Mouse (Mus musculus) midbrain, embryonic 14.5 days (tissue): ENCODE results near the gene Anks6. TPM values are rescaled to one million over a fixed set of nuclear protein-coding genes. Genes with fewer than 3 reads are reported as not detected.

Experiments
- ATAC-seq: fragments of 200-750 bp; cut with Nextera tagmentation; 2 replicates; pipeline ENCODE4 v1.8.0; 2017; ENCODE audit warnings: moderate number of reproducible peaks, moderate library complexity; ENCODE audit not compliant: low FRiP score, low TSS enrichment
- DNase-seq: peaks from one replicate; pipeline ENCODE4 v3.0.0-alpha.2; 2015
- H3K27ac ChIP-seq: fragments of 300-500 bp; sonication (generic); replicated peaks from 2 replicates; pipeline ENCODE4 v1.5.1; 2014; ENCODE audit warnings: mild to moderate bottlenecking, low read depth, low read length, moderate library complexity
- H3K27me3 ChIP-seq: fragments of 300-500 bp; sonication (generic); 2 replicates; pipeline ENCODE4 v1.6.1; 2014; ENCODE audit warnings: low read length, control low read depth, mixed read lengths; ENCODE audit not compliant: control insufficient read depth, insufficient read depth
- H3K36me3 ChIP-seq: fragments of 300-500 bp; sonication (generic); 2 replicates; pipeline ENCODE4 v1.6.1; 2014; ENCODE audit warnings: low read length, control low read depth; ENCODE audit not compliant: control insufficient read depth, insufficient read depth
- H3K4me1 ChIP-seq: fragments of 300-500 bp; sonication (generic); 2 replicates; pipeline ENCODE4 v1.6.1; 2014; ENCODE audit warnings: mild to moderate bottlenecking, antibody characterized with exemption, low read length, control low read depth; ENCODE audit not compliant: control insufficient read depth, insufficient read depth
- H3K4me2 ChIP-seq: fragments of 300-500 bp; sonication (generic); 2 replicates; pipeline ENCODE4 v1.6.1; 2014; ENCODE audit warnings: mild to moderate bottlenecking, low read length, moderate library complexity
- H3K4me3 ChIP-seq: fragments of 300-500 bp; sonication (generic); replicated peaks from 2 replicates; pipeline ENCODE4 v1.5.1; 2014; ENCODE audit warnings: low read depth, low read length
- H3K9ac ChIP-seq: fragments of 300-500 bp; sonication (generic); replicated peaks from 2 replicates; pipeline ENCODE4 v1.6.1; 2014; ENCODE audit warnings: mild to moderate bottlenecking, low read length, moderate library complexity
- H3K9me3 ChIP-seq: fragments of 300-500 bp; sonication (generic); 2 replicates; pipeline ENCODE4 v1.6.1; 2016; ENCODE audit warnings: low read length, control low read depth, mixed read lengths; ENCODE audit not compliant: control insufficient read depth
- WGBS: fragments of 180-500 bp; shearing (Covaris S2); extraction: QIAGEN DNeasy Blood & Tissue Kit; methylation state at CpG from one replicate; pipeline ENCODE4 v1.1.7; 2014; 5-methylcytosine and 5-hydroxymethylcytosine counted together
- polyA plus RNA-seq: library from polyadenylated mRNA; unstranded; fragments of >200 nt; fragmentation: Nextera tagmentation; extraction: Ambion mirVana; gene quantifications from 2 replicates; pipeline ENCODE4 v1.2.1, GENCODE M21; 2014

Anks6 gene
- polyA plus RNA-seq = 5.3 and 6.0 TPM in 2 replicates

DNA sequence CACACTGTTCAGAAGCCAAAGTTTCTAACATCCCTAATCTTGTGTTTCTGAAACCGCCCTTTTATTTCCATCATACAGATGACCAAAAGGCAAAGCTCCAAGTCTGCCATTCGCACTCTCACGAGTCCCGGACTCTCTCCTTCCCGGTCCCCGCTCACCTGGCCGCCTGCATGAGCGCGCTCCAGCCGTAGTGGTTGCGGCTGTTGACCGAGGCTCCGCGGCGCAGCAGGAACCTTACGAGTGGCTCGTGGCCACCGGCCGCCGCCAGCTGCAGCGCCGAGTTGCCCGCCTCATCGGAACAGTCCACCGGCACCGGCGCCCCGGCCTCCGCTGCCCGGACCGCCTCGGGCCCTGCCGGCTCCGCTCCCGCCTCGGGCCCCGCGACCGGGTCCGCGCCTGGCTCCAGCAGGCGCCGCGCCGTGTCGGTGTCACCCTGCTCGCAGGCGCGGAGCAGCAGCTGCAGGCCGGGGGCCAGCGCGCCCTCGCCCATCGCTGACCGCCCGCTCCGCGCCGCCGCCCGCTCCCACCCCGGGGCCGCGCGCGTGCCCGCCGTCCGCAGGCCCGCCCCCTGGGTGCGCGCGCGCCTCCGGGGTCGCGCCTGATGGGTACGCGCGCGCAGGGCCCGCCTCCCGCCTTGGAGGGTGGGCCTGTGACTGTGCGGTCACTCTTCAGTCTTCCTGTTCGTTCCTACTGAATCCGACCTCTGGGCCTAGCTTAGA, at the start of gene Anks6:
Gene Anks6, minus strand, starts transcription at position 637 of the 719 bp plus-strand sequence.
- Histone ChIP-seq H3K4me3 (peak within 1 kb of the TSS; percentile 68), H3K4me1 (0 out of 2 replicates have a peak, but pooled peaks cover 5% of the 10 kb centered on the region), H3K36me3 (no peaks in the 10 kb centered on the region), H3K4me2 (peak within 1 kb of the TSS; percentile 71), H3K9me3 (no peaks in the 10 kb centered on the region), H3K27ac (peak within 1 kb of the TSS; percentile 82), H3K27me3 (no peaks in the 10 kb centered on the region), H3K9ac (peak within 1 kb of the TSS; percentile 82)
- DNase-seq = peak; percentile 93
- ATAC-seq = peak; percentile 90
- under 1% methylated on average over 85 of the region's 86 CpGs for WGBS

DNA sequence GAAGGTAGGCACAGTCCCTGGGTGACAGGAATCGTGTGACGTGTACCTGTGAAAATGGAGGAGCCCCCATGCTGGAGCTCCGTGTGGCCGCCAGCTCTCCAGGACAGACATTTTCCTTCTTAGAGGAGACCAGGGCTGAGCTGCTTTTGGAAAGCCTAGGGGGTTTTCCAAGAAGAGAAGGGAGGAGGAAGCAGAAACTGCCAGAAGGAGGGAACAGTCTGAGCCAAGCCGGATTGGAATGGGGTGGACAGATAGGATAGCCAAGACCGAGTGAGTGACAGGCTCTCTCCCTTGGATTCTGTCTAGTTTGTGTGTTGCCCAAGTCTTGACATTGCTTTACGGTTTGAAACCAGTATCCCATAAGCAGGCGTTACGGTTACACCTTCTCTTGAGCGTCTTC, 46.3 kb upstream of the Anks6 start:
- WGBS = 96% methylated on average over 10 of the region's 10 CpGs
- H3K27ac ChIP-seq = no peak overlapping the region
- no peak overlapping the region for H3K4me2 ChIP-seq
- H3K27me3 ChIP-seq = no peaks in the 10 kb centered on the region
- DNase-seq (no peak), ATAC-seq (no peak)
- no peak overlapping the region for H3K9ac ChIP-seq
- H3K4me1 ChIP-seq = no peaks in the 10 kb centered on the region
- H3K9me3 ChIP-seq = no peaks in the 10 kb centered on the region
- H3K36me3 ChIP-seq = no peaks in the 10 kb centered on the region
- H3K4me3 ChIP-seq = no peak overlapping the region

DNA sequence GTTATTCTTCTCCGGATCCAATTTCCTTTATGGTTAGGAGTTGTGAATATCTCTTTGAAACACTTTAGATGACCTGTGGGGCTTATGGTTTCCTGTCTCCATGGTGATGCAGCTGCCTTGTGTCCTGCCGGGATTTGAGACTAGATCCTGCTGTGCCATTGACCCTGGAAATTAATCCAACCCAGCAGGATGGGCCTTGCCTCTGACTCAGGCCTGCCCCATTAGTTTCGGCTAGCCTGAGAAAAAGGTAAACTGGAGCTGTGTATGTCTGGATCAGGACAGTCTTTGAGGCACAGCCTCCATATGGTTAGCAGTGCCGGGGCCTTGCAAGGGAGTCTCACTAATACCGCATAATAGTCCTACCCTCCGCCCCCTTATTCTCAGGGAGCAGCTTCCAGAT, 36.4 kb upstream of the Anks6 start:
- 10% methylated on average over 6 of the region's 6 CpGs for WGBS
- H3K9me3 ChIP-seq = no peaks in the 10 kb centered on the region
- H3K27me3 ChIP-seq = peaks cover 23% of the 10 kb centered on the region
- DNase-seq = peak; percentile 29
- H3K4me1 ChIP-seq = peaks cover 9% of the 10 kb centered on the region
- no peak overlapping the region for H3K9ac ChIP-seq
- no peaks in the 10 kb centered on the region for H3K36me3 ChIP-seq
- H3K27ac ChIP-seq = no peak overlapping the region
- no peak overlapping the region for H3K4me3 ChIP-seq
- no peak for ATAC-seq
- no peak overlapping the region for H3K4me2 ChIP-seq

DNA sequence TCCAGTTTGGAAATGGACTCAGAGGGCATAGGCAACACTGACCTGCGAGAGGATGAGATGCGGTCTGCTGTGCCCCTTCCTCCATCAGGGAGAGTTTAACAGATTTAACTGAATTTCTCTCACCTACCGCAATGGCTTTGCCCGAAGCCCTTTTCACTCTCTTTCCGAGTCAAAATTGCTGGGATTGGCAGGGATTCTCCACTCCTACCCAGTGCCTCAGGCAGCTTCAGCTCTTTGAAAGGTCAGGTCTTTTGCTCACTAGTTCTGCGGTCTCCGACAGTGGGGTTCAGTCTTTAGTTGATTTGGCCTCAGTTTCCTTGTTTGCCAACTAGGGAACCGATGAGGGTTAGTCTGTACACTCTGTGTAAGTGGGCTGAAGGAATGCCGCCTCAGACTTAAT, 35.9 kb upstream of the Anks6 start:
- H3K9me3 ChIP-seq = no peaks in the 10 kb centered on the region
- no peak for ATAC-seq
- WGBS = 17% methylated on average over 9 of the region's 9 CpGs
- H3K4me2 ChIP-seq = peak overlapping the region; percentile 99
- H3K4me3 ChIP-seq = no peak overlapping the region
- DNase-seq = peak; percentile 12
- no peaks in the 10 kb centered on the region for H3K36me3 ChIP-seq
- peaks cover 23% of the 10 kb centered on the region for H3K27me3 ChIP-seq
- peaks cover 9% of the 10 kb centered on the region for H3K4me1 ChIP-seq
- no peak overlapping the region for H3K27ac ChIP-seq
- no peak overlapping the region for H3K9ac ChIP-seq

DNA sequence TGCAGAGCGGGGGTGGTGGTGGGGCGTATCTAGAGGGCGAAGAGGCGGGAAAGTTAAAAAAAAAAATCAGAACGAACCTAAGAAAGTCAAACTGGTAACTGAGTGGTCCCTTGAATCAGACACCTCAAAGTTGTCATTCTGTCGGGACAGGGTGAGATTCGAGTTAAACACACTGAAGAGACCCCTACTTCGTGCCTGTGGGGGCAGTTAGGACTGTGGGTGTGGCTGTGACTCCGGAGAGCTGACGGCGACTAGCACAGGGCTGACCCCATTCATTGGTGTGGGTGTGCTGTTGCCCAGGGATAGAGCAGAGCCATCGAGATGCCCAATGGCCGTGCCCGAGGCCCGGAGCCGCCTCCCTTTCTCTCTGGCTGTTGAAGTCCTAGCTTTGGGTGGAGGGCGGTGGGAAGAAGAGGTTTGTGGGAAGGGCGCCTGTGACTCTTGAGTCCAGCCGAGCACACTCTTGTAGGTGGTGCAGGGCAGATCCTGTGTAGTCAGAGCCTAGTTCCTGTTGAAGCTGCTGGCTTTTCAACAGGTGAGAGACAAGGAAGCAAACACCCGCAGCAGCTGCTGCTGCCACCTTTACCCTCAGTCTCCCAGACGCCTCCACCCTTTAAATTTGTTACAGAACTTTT, 35.3 kb upstream of the Anks6 start:
- H3K27me3 ChIP-seq = peaks cover 23% of the 10 kb centered on the region
- WGBS = 0% methylated on average over 21 of the region's 21 CpGs
- peak overlapping the region; percentile 99 for H3K4me2 ChIP-seq
- H3K4me3 ChIP-seq = peak overlapping the region; percentile 70
- peaks cover 9% of the 10 kb centered on the region for H3K4me1 ChIP-seq
- DNase-seq = peak; percentile 46
- H3K9ac ChIP-seq = peak overlapping the region; percentile 77
- no peak overlapping the region for H3K27ac ChIP-seq
- no peak for ATAC-seq
- no peaks in the 10 kb centered on the region for H3K9me3 ChIP-seq
- H3K36me3 ChIP-seq = no peaks in the 10 kb centered on the region

DNA sequence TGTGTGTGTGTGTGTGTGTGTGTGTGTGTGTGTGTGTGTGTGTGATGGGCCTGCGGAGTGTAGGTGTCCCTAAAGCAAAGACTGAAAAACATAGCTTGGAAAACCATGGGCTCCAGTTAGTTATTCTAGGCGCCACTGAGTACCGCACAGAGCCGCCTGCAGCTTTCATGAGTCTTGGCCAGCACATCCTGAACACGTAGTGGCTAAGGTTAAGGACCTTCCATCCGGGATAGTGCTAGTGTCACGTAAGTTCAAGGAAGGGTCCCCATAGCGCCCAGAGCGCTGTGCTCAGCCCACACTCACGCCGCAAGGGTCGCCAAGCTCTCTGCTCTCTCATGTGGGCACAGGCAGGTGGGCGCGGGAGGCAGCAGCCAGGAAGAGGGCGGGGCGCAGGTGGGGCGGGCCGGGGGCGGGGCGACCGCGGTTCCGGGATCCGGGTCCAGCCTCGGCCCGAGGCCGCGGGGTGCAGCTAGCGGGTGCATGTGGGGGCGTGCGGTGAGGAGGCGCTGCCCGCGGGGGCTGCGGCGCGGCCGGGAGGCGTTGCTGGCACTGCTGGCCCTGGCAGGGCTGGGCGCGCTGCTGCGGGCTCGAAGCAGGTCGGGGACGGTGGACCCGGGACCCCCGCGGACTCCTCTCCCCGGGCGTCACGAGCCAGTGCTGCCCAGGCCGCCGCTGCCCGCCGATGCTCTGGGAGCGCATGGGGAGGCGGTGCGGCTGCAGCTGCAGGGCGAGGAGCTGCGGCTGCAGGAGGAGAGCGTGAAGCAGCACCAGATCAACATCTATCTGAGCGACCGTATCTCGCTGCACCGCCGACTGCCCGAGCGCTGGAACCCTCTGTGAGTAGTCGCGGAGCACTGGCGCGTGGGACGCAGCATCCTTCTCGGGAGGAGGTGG, 34.5 kb upstream of the Anks6 start, which contains the start of gene Galnt12:
Gene Galnt12, plus strand, starts transcription at position 417 of the 894 bp plus-strand sequence.
- Histone ChIP-seq H3K27ac (no peak within 1 kb of the TSS), H3K9ac (peak within 1 kb of the TSS; percentile 77), H3K36me3 (no peaks in the 10 kb centered on the region), H3K9me3 (no peaks in the 10 kb centered on the region), H3K4me2 (peak within 1 kb of the TSS; percentile 99), H3K4me1 (peaks cover 9% of the 10 kb centered on the region), H3K27me3 (peaks cover 23% of the 10 kb centered on the region), H3K4me3 (peak within 1 kb of the TSS; percentile 70)
- peak; percentile 74 for DNase-seq
- under 1% methylated on average over 73 of the region's 74 CpGs for WGBS
- ATAC-seq = peak; percentile 74

DNA sequence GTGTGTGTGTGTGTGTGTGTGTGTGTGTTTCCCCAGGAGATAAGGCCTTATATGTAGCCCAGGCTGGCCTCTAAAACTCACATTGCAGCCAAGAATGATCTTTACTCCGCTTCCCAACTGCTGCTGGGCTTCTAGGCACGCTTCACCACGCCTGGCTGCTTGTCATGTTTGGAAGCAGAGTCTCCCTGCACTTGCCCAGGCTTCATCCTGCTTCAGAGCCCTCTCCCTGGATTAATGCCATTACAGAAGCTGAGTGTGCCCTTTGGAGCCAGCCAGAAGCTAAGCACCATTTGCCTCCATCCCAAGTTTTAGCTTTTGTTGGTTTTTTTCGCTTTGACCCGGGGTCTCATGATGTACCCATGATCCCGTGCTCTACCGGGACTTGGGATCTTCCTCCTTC, 31.4 kb upstream of the Anks6 start:
- ATAC-seq = no peak
- H3K4me3 ChIP-seq = no peak overlapping the region
- no peaks in the 10 kb centered on the region for H3K9me3 ChIP-seq
- no peak overlapping the region for H3K27ac ChIP-seq
- H3K4me2 ChIP-seq = no peak overlapping the region
- peaks cover 18% of the 10 kb centered on the region for H3K27me3 ChIP-seq
- 88% methylated on average over 7 of the region's 7 CpGs for WGBS
- H3K9ac ChIP-seq = no peak overlapping the region
- DNase-seq = no peak
- H3K4me1 ChIP-seq = peaks cover 9% of the 10 kb centered on the region
- H3K36me3 ChIP-seq = no peaks in the 10 kb centered on the region

DNA sequence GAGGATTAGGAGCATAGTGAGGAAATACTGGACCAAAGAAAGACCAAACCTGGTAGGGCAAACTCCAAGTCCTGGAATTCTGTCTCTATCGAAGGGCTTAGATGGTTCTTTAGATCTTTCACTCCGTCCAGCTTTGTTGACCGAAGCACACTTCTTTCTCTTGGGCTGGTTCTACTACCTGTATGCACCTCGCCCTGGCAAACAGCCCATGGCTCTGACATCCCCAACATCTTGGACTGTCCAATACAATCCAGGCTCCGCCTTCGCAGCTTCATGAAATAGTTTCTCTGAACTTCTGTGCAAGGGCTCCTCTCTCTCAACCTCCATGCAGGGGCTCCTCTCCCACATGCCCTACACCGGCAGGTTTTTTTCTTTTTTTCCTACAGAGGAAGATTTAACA, 26.6 kb upstream of the Anks6 start:
- 93% methylated on average over 7 of the region's 7 CpGs for WGBS
- DNase-seq (no peak), ATAC-seq (no peak)
- no peak overlapping the region for H3K9ac ChIP-seq
- H3K4me3 ChIP-seq = no peak overlapping the region
- no peaks in the 10 kb centered on the region for H3K27me3 ChIP-seq
- no peaks in the 10 kb centered on the region for H3K36me3 ChIP-seq
- H3K9me3 ChIP-seq = no peaks in the 10 kb centered on the region
- H3K27ac ChIP-seq = no peak overlapping the region
- no peak overlapping the region for H3K4me2 ChIP-seq
- no peaks in the 10 kb centered on the region for H3K4me1 ChIP-seq
